ENCODE assay signal across 22 mouse cellular contexts in the genomic region with DNA sequence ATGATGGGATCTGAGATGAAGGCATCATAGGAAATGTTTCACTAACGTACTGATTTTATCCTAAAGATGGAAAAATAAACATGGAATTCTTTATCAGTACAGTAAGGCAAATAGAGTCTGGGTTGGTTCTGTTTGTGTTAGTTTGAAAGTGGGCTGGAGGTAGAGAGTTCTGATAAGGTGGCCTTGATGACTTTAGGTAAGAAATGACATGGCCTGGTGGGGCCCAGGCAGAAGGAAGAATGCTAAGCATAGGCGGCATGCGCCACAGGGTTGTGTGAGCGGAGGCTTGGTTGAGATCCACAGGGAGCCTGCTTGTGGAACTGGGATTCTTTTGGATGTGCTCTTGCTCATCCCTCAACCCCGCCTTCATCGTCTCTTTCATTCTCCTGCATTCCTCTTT. TPM values are rescaled to one million over a fixed set of nuclear protein-coding genes. Genes with fewer than 3 reads are reported as not detected.
A peak's percentile ranks its signal among the peaks of the same experiment; 100 is the strongest.
DNase-seq lines count a peak whose midpoint lies in the region; ATAC-seq lines count a peak whose summit lies in the region.
"Had no signal": no experiment of that assay in that cellular context is flagged by ENCODE, and none has a peak within 500 bp of the region (broad histone marks: within the 10 kb centered on the region; RNA-seq: fewer than 3 reads in every experiment).

No protein-coding gene starts in this region.

- no peak overlapping the region for H3K9ac ChIP-seq in stomach, embryonic 15.5 days
- H3K9ac ChIP-seq: embryonic facial prominence, embryonic 15.5 days; heart, embryonic 12.5 days; hindbrain, embryonic 15.5 days had no signal

- H3K4me3 ChIP-seq in stomach, embryonic 15.5 days (replicated peaks): no peak overlapping the region
- H3K4me3 ChIP-seq: embryonic facial prominence, embryonic 15.5 days; erythroblast, embryonic 14.5 days; forebrain, embryonic 10.5 days; gastrocnemius, adult 2 months; heart, embryonic 12.5 days; hindbrain, embryonic 10.5 days; hindbrain, embryonic 15.5 days had no signal

- no peaks in the 10 kb centered on the region for H3K9me3 ChIP-seq in stomach, embryonic 15.5 days
- H3K9me3 ChIP-seq: embryonic facial prominence, embryonic 15.5 days; forebrain, embryonic 10.5 days; heart, embryonic 12.5 days; hindbrain, embryonic 10.5 days; hindbrain, embryonic 15.5 days had no signal

- 75% methylated on average over 6 of the region's 6 CpGs for WGBS in stomach, embryonic 15.5 days

- DNase-seq in frontal cortex, postnatal 36 days (ENCODE audit: low spot score in 2 of 2): no peak
- peak; percentile 13 for DNase-seq in ovary, adult 18-20 months (ENCODE audit: low spot score)
- DNase-seq in ovary, postnatal 14 days (ENCODE audit: low spot score): no peak
- no peak for DNase-seq in spleen, adult 18-20 months
- no peak for DNase-seq in kidney, adult 8-10 months
- DNase-seq: adrenal gland, adult 2 months; adrenal gland, postnatal 25 days; cerebellum, adult 11 months; cerebellum, adult 8-10 months; cerebellum, postnatal 14 days; embryo, embryonic 11 days; gastrocnemius, adult 2 months; gastrocnemius, postnatal 25 days had no signal

- no peaks in the 10 kb centered on the region for H3K4me1 ChIP-seq in stomach, embryonic 15.5 days
- H3K4me1 ChIP-seq: embryonic facial prominence, embryonic 15.5 days; forebrain, embryonic 10.5 days; hindbrain, embryonic 15.5 days had no signal

- no peaks in the 10 kb centered on the region for H3K27me3 ChIP-seq in stomach, embryonic 15.5 days (replicated peaks)
- H3K27me3 ChIP-seq: embryonic facial prominence, embryonic 15.5 days; heart, embryonic 12.5 days; hindbrain, embryonic 15.5 days had no signal

- H3K4me2 ChIP-seq in stomach, embryonic 15.5 days: no peak overlapping the region
- H3K4me2 ChIP-seq: embryonic facial prominence, embryonic 15.5 days; heart, embryonic 12.5 days; hindbrain, embryonic 15.5 days had no signal

- no peak overlapping the region for H3K27ac ChIP-seq in stomach, embryonic 15.5 days
- H3K27ac ChIP-seq: embryonic facial prominence, embryonic 15.5 days; forebrain, embryonic 10.5 days; gastrocnemius, adult 2 months; hindbrain, embryonic 10.5 days; hindbrain, embryonic 15.5 days had no signal

- no peaks in the 10 kb centered on the region for H3K36me3 ChIP-seq in stomach, embryonic 15.5 days
- H3K36me3 ChIP-seq: embryonic facial prominence, embryonic 15.5 days; forebrain, embryonic 10.5 days; heart, embryonic 12.5 days; hindbrain, embryonic 10.5 days; hindbrain, embryonic 15.5 days had no signal

- ATAC-seq in frontal cortex, adult (ENCODE audit: low TSS enrichment): peak; percentile 57; the same call in 1 of the 2 replicates
- ATAC-seq in stomach, embryonic 15.5 days (ENCODE audit: insufficient read depth, low FRiP score, low read depth): peak; percentile 79
- ATAC-seq: forebrain, embryonic 16.5 days had no signal

RNA-seq across cellular contexts. Expression of a gene that starts 40.3 kb away (rescaled TPM):
- polyA plus RNA-seq in stomach, embryonic 15.5 days (2015; fragmentation: Nextera tagmentation; extraction: Ambion mirVana): 7.6 and 9.1 TPM in 2 replicates
